Mouse (Mus musculus) liver, embryonic 11.5 days (tissue): ENCODE results near the gene Gm45140. TPM values are rescaled to one million over a fixed set of nuclear protein-coding genes. Genes with fewer than 3 reads are reported as not detected.

Experiments used
- ATAC-seq: fragments of 200-750 bp; cut with Nextera tagmentation; replicated peaks from 2 replicates; pipeline ENCODE4 v1.8.0; 2017; ENCODE audit warnings: moderate number of reproducible peaks, mild to moderate bottlenecking, moderate TSS enrichment, moderate library complexity; ENCODE audit not compliant: low FRiP score
- DNase-seq: peaks from one replicate; pipeline ENCODE4 v3.0.0-alpha.2; 2017; ENCODE audit warnings: low spot score
- H3K27ac ChIP-seq: fragments of 300-500 bp; sonication (generic); 2 replicates; pipeline ENCODE4 v1.5.1; 2014; ENCODE audit warnings: mild to moderate bottlenecking, low read depth, low read length, control low read depth
- H3K27me3 ChIP-seq: fragments of 300-500 bp; sonication (generic); replicated peaks from 2 replicates; pipeline ENCODE4 v1.6.1; 2014; ENCODE audit warnings: low read length, mixed read lengths; ENCODE audit not compliant: control insufficient read depth, insufficient read depth
- H3K36me3 ChIP-seq: fragments of 300-500 bp; sonication (generic); 2 replicates; pipeline ENCODE4 v1.6.1; 2014; ENCODE audit warnings: mild to moderate bottlenecking, low read length, moderate library complexity, mixed read lengths; ENCODE audit not compliant: control insufficient read depth, insufficient read depth
- H3K4me1 ChIP-seq: fragments of 300-500 bp; sonication (generic); replicated peaks from 2 replicates; pipeline ENCODE4 v1.6.1; 2014; ENCODE audit warnings: low read length, mixed read lengths; ENCODE audit not compliant: control insufficient read depth, insufficient read depth
- H3K4me2 ChIP-seq: fragments of 300-500 bp; sonication (generic); 2 replicates; pipeline ENCODE4 v1.6.1; 2014; ENCODE audit warnings: mild to moderate bottlenecking, control low read depth, moderate library complexity
- H3K4me3 ChIP-seq: fragments of 300-500 bp; sonication (generic); 2 replicates; pipeline ENCODE4 v1.5.1; 2014; ENCODE audit warnings: low read depth, low read length, control low read depth
- H3K9ac ChIP-seq: fragments of 300-500 bp; sonication (generic); 2 replicates; pipeline ENCODE4 v1.6.1; 2014; ENCODE audit warnings: low read depth, low read length, control low read depth
- H3K9me3 ChIP-seq: fragments of 300-500 bp; sonication (generic); 2 replicates; pipeline ENCODE4 v1.6.1; 2016; ENCODE audit warnings: low read length, inconsistent platforms, mixed read lengths; ENCODE audit not compliant: control insufficient read depth
- WGBS: fragments of 180-500 bp; shearing (Covaris S2); extraction: QIAGEN DNeasy Blood & Tissue Kit; methylation state at CpG from one replicate; pipeline ENCODE4 v1.1.7; 2014; 5-methylcytosine and 5-hydroxymethylcytosine counted together
- polyA plus RNA-seq: library from polyadenylated mRNA; unstranded; fragments of >200 nt; fragmentation: Nextera tagmentation; extraction: Ambion mirVana; gene quantifications from 2 replicates; pipeline ENCODE4 v1.2.1, GENCODE M21; 2014

Gene Gm45140
- polyA plus RNA-seq, 1 experiment from 2014 or later: 7.8 TPM

GRCm38 (mm10) chr6:87809144-87809543 lies 26.5 kb downstream of the Gm45140 start:
- WGBS: 68% methylated on average over 2 of the region's 2 CpGs
- H3K4me3 ChIP-seq: peak overlapping the region; percentile 78
- no peaks in the 10 kb centered on the region for H3K27me3 ChIP-seq
- H3K9me3 ChIP-seq: no peaks in the 10 kb centered on the region
- DNase-seq (no peak), ATAC-seq (no peak)
- peaks cover 43% of the 10 kb centered on the region for H3K4me1 ChIP-seq
- peak overlapping the region; percentile 82 for H3K9ac ChIP-seq
- peak overlapping the region; percentile 74 for H3K4me2 ChIP-seq
- H3K27ac ChIP-seq: peak overlapping the region; percentile 89
- H3K36me3 ChIP-seq: peaks cover 2% of the 10 kb centered on the region; the same call in 1 of the 2 replicates

- H3K4me1 ChIP-seq: peaks cover 43% of the 10 kb centered on the region
- peak overlapping the region; percentile 63; the same call in 1 of the 2 replicates for H3K27ac ChIP-seq
- no peaks in the 10 kb centered on the region for H3K9me3 ChIP-seq
- 63% methylated on average over 3 of the region's 3 CpGs for WGBS
- peak overlapping the region; percentile 74 for H3K4me2 ChIP-seq
- no peaks in the 10 kb centered on the region for H3K27me3 ChIP-seq
- H3K9ac ChIP-seq: peak overlapping the region; percentile 51; the same call in 1 of the 2 replicates
- ATAC-seq (no peak), DNase-seq (no peak)
- H3K4me3 ChIP-seq: no peak overlapping the region
- H3K36me3 ChIP-seq: peaks cover 2% of the 10 kb centered on the region; the same call in 1 of the 2 replicates
Measured at GRCm38 (mm10) chr6:87808521-87808920, 27.1 kb downstream of the Gm45140 start.

- no peak overlapping the region for H3K4me3 ChIP-seq
- H3K27me3 ChIP-seq: no peaks in the 10 kb centered on the region
- ATAC-seq (no peak), DNase-seq (no peak)
- no peaks in the 10 kb centered on the region for H3K9me3 ChIP-seq
- H3K4me2 ChIP-seq: peak overlapping the region; percentile 74
- 68% methylated on average over 4 of the region's 4 CpGs for WGBS
- H3K36me3 ChIP-seq: peaks cover 2% of the 10 kb centered on the region; the same call in 1 of the 2 replicates
- H3K4me1 ChIP-seq: peaks cover 43% of the 10 kb centered on the region
- peak overlapping the region; percentile 63; the same call in 1 of the 2 replicates for H3K27ac ChIP-seq
- peak overlapping the region; percentile 51; the same call in 1 of the 2 replicates for H3K9ac ChIP-seq
Measured at GRCm38 (mm10) chr6:87807735-87808440, 27.7 kb downstream of the Gm45140 start.

- DNase-seq (no peak), ATAC-seq (no peak)
- no peaks in the 10 kb centered on the region for H3K27me3 ChIP-seq
- no peak overlapping the region for H3K4me2 ChIP-seq
- no peak overlapping the region for H3K4me3 ChIP-seq
- H3K9ac ChIP-seq: no peak overlapping the region
- H3K9me3 ChIP-seq: no peaks in the 10 kb centered on the region
- 66% methylated on average over 2 of the region's 2 CpGs for WGBS
- no peak overlapping the region for H3K27ac ChIP-seq
- H3K4me1 ChIP-seq: peaks cover 38% of the 10 kb centered on the region
- peaks cover 2% of the 10 kb centered on the region; the same call in 1 of the 2 replicates for H3K36me3 ChIP-seq
Measured at GRCm38 (mm10) chr6:87806857-87807256, 28.7 kb downstream of the Gm45140 start.

GRCm38 (mm10) chr6:87806028-87806427 lies 29.6 kb downstream of the Gm45140 start:
- Histone ChIP-seq H3K36me3 (peaks cover 2% of the 10 kb centered on the region; the same call in 1 of the 2 replicates), H3K4me1 (peaks cover 38% of the 10 kb centered on the region), H3K27ac (no peak overlapping the region), H3K27me3 (no peaks in the 10 kb centered on the region), H3K9ac (no peak overlapping the region), H3K9me3 (no peaks in the 10 kb centered on the region), H3K4me3 (no peak overlapping the region), H3K4me2 (no peak overlapping the region)
- 42% methylated on average over 2 of the region's 2 CpGs for WGBS
- DNase-seq (no peak), ATAC-seq (no peak)

- peaks cover 38% of the 10 kb centered on the region for H3K4me1 ChIP-seq
Measured at GRCm38 (mm10) chr6:87805448-87805847, 30.1 kb downstream of the Gm45140 start.

GRCm38 (mm10) chr6:87804886-87805285 lies 30.7 kb downstream of the Gm45140 start:
- DNase-seq: no peak
- Histone ChIP-seq H3K4me1 (peaks cover 32% of the 10 kb centered on the region), H3K9me3 (no peaks in the 10 kb centered on the region), H3K9ac (no peak overlapping the region), H3K4me3 (no peak overlapping the region), H3K4me2 (no peak overlapping the region), H3K36me3 (peaks cover 2% of the 10 kb centered on the region; the same call in 1 of the 2 replicates), H3K27me3 (no peaks in the 10 kb centered on the region), H3K27ac (no peak overlapping the region)
- 76% methylated on average over 7 of the region's 7 CpGs for WGBS
- ATAC-seq: no peak

More at GRCm38 (mm10) chr6:87805448-87805847, 30.1 kb downstream of the Gm45140 start:
- DNase-seq (no peak), ATAC-seq (no peak)
- Histone ChIP-seq H3K27ac (no peak overlapping the region), H3K4me2 (no peak overlapping the region), H3K4me3 (no peak overlapping the region), H3K27me3 (no peaks in the 10 kb centered on the region), H3K9ac (no peak overlapping the region), H3K36me3 (peaks cover 2% of the 10 kb centered on the region; the same call in 1 of the 2 replicates), H3K9me3 (no peaks in the 10 kb centered on the region)
- 92% methylated on average over 7 of the region's 7 CpGs for WGBS

GRCm38 (mm10) chr6:87804036-87804435 lies 31.6 kb downstream of the Gm45140 start:
- WGBS: 70% methylated on average over 1 of the region's 1 CpGs

GRCm38 (mm10) chr6:87802462-87802861 lies 33.1 kb downstream of the Gm45140 start:
- no peaks in the 10 kb centered on the region for H3K27me3 ChIP-seq
- H3K27ac ChIP-seq: no peak overlapping the region
- H3K4me1 ChIP-seq: peaks cover 11% of the 10 kb centered on the region
- no peak overlapping the region for H3K4me2 ChIP-seq
- peaks cover 4% of the 10 kb centered on the region; the same call in 1 of the 2 replicates for H3K36me3 ChIP-seq
- no peak overlapping the region for H3K9ac ChIP-seq
- no peak for DNase-seq
- ATAC-seq: no peak
- no peak overlapping the region for H3K4me3 ChIP-seq
- H3K9me3 ChIP-seq: no peaks in the 10 kb centered on the region
- WGBS: 82% methylated on average over 7 of the region's 7 CpGs

More at GRCm38 (mm10) chr6:87804036-87804435, 31.6 kb downstream of the Gm45140 start:
- DNase-seq (no peak), ATAC-seq (no peak)
- no peak overlapping the region for H3K9ac ChIP-seq
- no peak overlapping the region for H3K4me3 ChIP-seq
- H3K4me1 ChIP-seq: peaks cover 24% of the 10 kb centered on the region
- H3K27me3 ChIP-seq: no peaks in the 10 kb centered on the region
- no peaks in the 10 kb centered on the region for H3K9me3 ChIP-seq
- no peak overlapping the region for H3K27ac ChIP-seq
- H3K36me3 ChIP-seq: peaks cover 2% of the 10 kb centered on the region; the same call in 1 of the 2 replicates
- no peak overlapping the region for H3K4me2 ChIP-seq
